Mouse (Mus musculus) hindbrain, embryonic 15.5 days (tissue): ENCODE measurements around the gene Cdk19. TPM values are rescaled to one million over a fixed set of nuclear protein-coding genes. Genes with fewer than 3 reads are reported as not detected.
"Not testable (repeated sequence)": the region's sequence is repeated elsewhere in the genome, so short reads cannot be mapped to it uniquely, and the experiment has no call there.

Experiments used
- ATAC-seq: fragments of 200-750 bp; cut with Nextera tagmentation; 2 replicates; pipeline ENCODE4 v1.8.0; 2017; ENCODE audit warnings: low read depth, moderate number of reproducible peaks, moderate TSS enrichment; ENCODE audit not compliant: low FRiP score
- H3K27ac ChIP-seq: fragments of 300-500 bp; sonication (generic); replicated peaks from 2 replicates; pipeline ENCODE4 v1.5.1; 2015; ENCODE audit warnings: mild to moderate bottlenecking, inconsistent platforms
- H3K27me3 ChIP-seq: fragments of 300-500 bp; sonication (generic); 2 replicates; pipeline ENCODE4 v1.6.1; 2015; ENCODE audit warnings: control low read depth, inconsistent platforms
- H3K36me3 ChIP-seq: fragments of 300-500 bp; sonication (generic); 2 replicates; pipeline ENCODE4 v1.6.1; 2015; ENCODE audit warnings: control low read depth, inconsistent platforms
- H3K4me1 ChIP-seq: fragments of 300-500 bp; sonication (generic); replicated peaks from 2 replicates; pipeline ENCODE4 v1.6.1; 2015; ENCODE audit warnings: control low read depth, inconsistent platforms
- H3K4me2 ChIP-seq: fragments of 300-500 bp; sonication (generic); 2 replicates; pipeline ENCODE4 v1.6.1; 2015; ENCODE audit warnings: moderate library complexity, mild to moderate bottlenecking, inconsistent platforms
- H3K4me3 ChIP-seq: fragments of 300-500 bp; sonication (generic); 2 replicates; pipeline ENCODE4 v1.5.1; 2015; ENCODE audit warnings: mild to moderate bottlenecking, inconsistent platforms
- H3K9ac ChIP-seq: fragments of 300-500 bp; sonication (generic); 2 replicates; pipeline ENCODE4 v1.6.1; 2015; ENCODE audit warnings: inconsistent platforms
- H3K9me3 ChIP-seq: fragments of 300-500 bp; sonication (generic); 2 replicates; pipeline ENCODE4 v1.6.1; 2016; ENCODE audit warnings: control low read depth, inconsistent platforms
- WGBS: fragments of 180-500 bp; shearing (Covaris S2); methylation state at CpG from one replicate; pipeline ENCODE4 v1.1.7; 2015; 5-methylcytosine and 5-hydroxymethylcytosine counted together
- polyA plus RNA-seq: library from polyadenylated mRNA; unstranded; fragments of >200 nt; fragmentation: Nextera tagmentation; extraction: Ambion mirVana; gene quantifications from 2 replicates; pipeline ENCODE4 v1.2.1, GENCODE M21; 2015

The Cdk19 gene
- polyA plus RNA-seq: 10.4 and 11.7 TPM in 2 replicates

DNA sequence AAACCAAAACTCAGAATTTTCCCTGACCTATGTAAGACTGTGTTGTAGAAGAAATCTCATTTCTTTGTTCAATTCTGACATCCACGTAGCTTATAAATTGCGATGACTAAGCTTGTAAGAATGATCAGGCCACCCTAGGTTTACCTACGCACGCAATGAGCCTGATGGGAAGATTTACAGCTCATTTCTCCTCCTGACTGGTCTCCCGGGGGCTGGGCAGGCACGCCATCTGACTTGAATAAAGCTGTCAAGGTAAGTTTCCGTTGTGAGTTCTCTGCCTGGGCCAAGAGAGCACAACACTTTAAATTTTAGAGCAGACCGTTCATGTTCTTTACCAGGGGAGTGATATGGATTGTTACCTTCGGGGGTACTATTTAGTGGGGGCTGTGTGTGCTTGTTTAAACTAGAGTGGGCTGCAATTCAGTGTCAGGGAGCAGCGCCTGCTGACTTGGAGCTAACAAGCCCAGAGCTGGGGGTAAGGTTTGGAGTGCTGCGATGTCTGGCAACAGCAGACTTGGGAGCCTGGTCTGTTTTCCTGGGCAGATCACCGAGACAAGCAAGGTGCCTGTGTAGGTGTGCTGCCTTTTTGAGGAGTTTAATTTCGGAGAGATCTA, at the start of gene Cdk19:
Gene Cdk19 (plus strand): TSS at position 214 of the 614 bp plus-strand sequence.
- H3K36me3 ChIP-seq: no peaks in the 10 kb centered on the region
- no peak for ATAC-seq
- no peak within 1 kb of the TSS for H3K9ac ChIP-seq
- no peaks in the 10 kb centered on the region for H3K9me3 ChIP-seq
- no peak within 1 kb of the TSS for H3K27ac ChIP-seq
- H3K4me3 ChIP-seq: no peak within 1 kb of the TSS
- H3K27me3 ChIP-seq: no peaks in the 10 kb centered on the region
- WGBS: 45% methylated on average over 13 of the region's 13 CpGs
- H3K4me2 ChIP-seq: no peak within 1 kb of the TSS
- H3K4me1 ChIP-seq: no peaks in the 10 kb centered on the region

DNA sequence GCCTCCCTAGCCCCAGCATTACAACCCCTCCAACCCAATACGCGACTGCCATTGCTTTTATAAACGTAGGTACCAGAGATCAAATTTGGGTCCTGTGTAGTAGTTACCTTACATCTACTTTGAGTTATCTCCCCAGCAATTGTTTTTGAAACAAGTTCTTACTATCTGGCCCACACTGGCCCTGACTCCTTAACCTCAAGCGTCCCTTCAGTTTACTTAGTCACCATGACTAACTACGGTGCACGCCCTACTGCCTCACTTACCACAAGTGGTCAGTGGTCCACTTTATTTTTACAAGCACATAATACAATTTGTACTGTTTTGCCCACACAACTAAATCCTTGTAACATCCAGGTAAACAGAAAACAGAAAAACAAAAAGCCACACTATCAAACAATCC, 46.7 kb upstream of the Cdk19 start:
- 97% methylated on average over 6 of the region's 6 CpGs for WGBS
- Histone ChIP-seq H3K4me2 (no peak overlapping the region), H3K27ac (no peak overlapping the region), H3K36me3 (peaks cover 24% of the 10 kb centered on the region), H3K4me3 (no peak overlapping the region), H3K9me3 (no peaks in the 10 kb centered on the region), H3K27me3 (no peaks in the 10 kb centered on the region), H3K9ac (no peak overlapping the region), H3K4me1 (peaks cover 7% of the 10 kb centered on the region; the same call in 1 of the 2 replicates)
- ATAC-seq: no peak

GRCm38 (mm10) chr10:40300648-40301171, 38.7 kb upstream of the Cdk19 start:
- WGBS: under 1% methylated on average over 36 of the region's 36 CpGs
- H3K4me3 ChIP-seq: peak overlapping the region; percentile 97
- no peaks in the 10 kb centered on the region for H3K36me3 ChIP-seq
- H3K4me1 ChIP-seq: peaks cover 37% of the 10 kb centered on the region
- peak; percentile 75 for ATAC-seq
- peak overlapping the region; percentile 87 for H3K27ac ChIP-seq
- H3K27me3 ChIP-seq: no peaks in the 10 kb centered on the region
- peak overlapping the region; percentile 84 for H3K4me2 ChIP-seq
- peak overlapping the region; percentile 78 for H3K9ac ChIP-seq
- H3K9me3 ChIP-seq: no peaks in the 10 kb centered on the region

- ATAC-seq: peak; percentile 24
- Histone ChIP-seq H3K27ac (peak overlapping the region; percentile 87), H3K4me3 (peak overlapping the region; percentile 97), H3K4me2 (peak overlapping the region; percentile 84), H3K4me1 (peaks cover 37% of the 10 kb centered on the region), H3K9ac (peak overlapping the region; percentile 78)
- not testable (repeated sequence) for H3K27me3 ChIP-seq, H3K9me3 ChIP-seq, H3K36me3 ChIP-seq
- WGBS: under 1% methylated on average over 60 of the region's 91 CpGs
These were observed 37.9 kb upstream of the Cdk19 start for GRCm38 (mm10) chr10:40301181-40302075.

DNA sequence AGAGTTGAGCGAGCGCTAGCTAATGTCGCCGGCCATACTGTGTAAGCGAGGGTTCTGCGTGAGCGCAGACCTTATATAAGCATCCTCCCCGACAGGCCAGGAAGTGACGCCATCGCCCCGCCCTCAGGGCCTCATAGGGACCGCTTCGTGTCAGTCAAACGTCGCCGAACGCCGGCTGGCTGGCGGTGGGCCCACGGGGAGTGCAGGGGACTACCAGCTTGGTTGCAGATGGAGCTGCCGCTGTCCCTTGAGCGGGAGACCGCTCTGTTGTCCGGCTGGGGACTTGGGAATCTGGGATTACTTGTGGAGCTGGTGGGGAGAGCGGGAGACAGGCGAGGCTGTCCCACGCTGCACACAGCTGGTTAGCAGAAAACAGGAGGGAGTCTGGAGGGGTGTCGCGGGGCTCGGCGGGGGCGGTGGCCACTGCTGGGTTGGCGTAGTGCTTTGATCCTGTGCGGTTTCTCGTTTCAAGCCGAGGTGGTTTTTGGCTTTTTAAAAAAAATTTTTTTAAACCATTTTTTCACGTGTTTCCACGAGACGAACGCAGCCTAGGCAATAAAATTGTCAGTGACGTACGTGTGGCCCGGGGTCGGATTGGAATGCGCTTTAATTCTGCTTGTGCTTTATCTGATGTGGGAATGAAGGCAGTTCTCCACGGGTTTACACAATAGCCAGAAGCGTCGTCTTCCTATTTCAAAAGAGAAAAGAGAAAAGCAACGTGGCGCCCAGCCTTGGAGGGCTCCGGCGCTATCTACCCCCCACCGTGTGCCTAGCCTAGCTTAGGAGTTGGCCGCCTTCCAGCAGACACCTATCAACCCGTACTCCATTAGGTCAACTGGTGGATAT, 37.0 kb upstream of the Cdk19 start, which contains the start of gene Amd1:
Gene Amd1 (minus strand): TSS at position 47 of the 846 bp plus-strand sequence.
- H3K4me2 ChIP-seq: peak within 1 kb of the TSS; percentile 88
- H3K36me3 ChIP-seq: no peaks in the 10 kb centered on the region
- no peaks in the 10 kb centered on the region for H3K27me3 ChIP-seq
- peak; percentile 98 for ATAC-seq
- no peaks in the 10 kb centered on the region for H3K9me3 ChIP-seq
- peaks cover 30% of the 10 kb centered on the region for H3K4me1 ChIP-seq
- peak within 1 kb of the TSS; percentile 99 for H3K27ac ChIP-seq
- WGBS: under 1% methylated on average over 55 of the region's 55 CpGs
- H3K9ac ChIP-seq: peak within 1 kb of the TSS; percentile 87
- peak within 1 kb of the TSS; percentile 97 for H3K4me3 ChIP-seq

DNA sequence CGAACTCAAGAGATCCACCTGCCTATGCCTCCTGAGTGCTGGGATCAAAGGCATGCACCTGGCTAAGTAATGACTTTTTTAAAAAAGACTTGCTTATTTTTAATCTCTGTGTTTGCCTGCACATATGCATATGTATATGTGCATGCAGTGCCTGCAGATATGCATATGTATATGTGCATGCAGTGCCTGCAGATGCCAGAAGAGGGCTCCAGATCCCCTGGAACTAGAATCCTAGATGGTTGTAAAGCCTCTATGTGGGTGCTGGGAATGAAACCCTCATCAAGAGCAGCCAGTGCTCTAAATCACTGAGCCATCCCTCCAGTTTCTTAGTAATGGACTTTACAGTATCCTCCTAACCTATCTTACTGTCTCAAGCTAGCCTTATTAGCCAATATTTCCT, 33.4 kb upstream of the Cdk19 start:
- no peaks in the 10 kb centered on the region for H3K9me3 ChIP-seq
- no peak overlapping the region for H3K4me2 ChIP-seq
- H3K27me3 ChIP-seq: no peaks in the 10 kb centered on the region
- no peak overlapping the region for H3K4me3 ChIP-seq
- no peak overlapping the region for H3K27ac ChIP-seq
- H3K9ac ChIP-seq: no peak overlapping the region
- no peaks in the 10 kb centered on the region for H3K36me3 ChIP-seq
- 91% methylated on average over 1 of the region's 1 CpGs for WGBS
- ATAC-seq: no peak
- 0 out of 2 replicates have a peak, but pooled peaks cover 4% of the 10 kb centered on the region for H3K4me1 ChIP-seq

- Histone ChIP-seq H3K9me3 (no peaks in the 10 kb centered on the region), H3K9ac (no peak overlapping the region), H3K4me1 (0 out of 2 replicates have a peak, but pooled peaks cover 4% of the 10 kb centered on the region), H3K27ac (no peak overlapping the region), H3K4me2 (no peak overlapping the region), H3K36me3 (no peaks in the 10 kb centered on the region), H3K27me3 (no peaks in the 10 kb centered on the region), H3K4me3 (no peak overlapping the region)
- no peak for ATAC-seq
- 67% methylated on average over 4 of the region's 4 CpGs for WGBS
These were observed 31.4 kb upstream of the Cdk19 start for GRCm38 (mm10) chr10:40307826-40308583.

DNA sequence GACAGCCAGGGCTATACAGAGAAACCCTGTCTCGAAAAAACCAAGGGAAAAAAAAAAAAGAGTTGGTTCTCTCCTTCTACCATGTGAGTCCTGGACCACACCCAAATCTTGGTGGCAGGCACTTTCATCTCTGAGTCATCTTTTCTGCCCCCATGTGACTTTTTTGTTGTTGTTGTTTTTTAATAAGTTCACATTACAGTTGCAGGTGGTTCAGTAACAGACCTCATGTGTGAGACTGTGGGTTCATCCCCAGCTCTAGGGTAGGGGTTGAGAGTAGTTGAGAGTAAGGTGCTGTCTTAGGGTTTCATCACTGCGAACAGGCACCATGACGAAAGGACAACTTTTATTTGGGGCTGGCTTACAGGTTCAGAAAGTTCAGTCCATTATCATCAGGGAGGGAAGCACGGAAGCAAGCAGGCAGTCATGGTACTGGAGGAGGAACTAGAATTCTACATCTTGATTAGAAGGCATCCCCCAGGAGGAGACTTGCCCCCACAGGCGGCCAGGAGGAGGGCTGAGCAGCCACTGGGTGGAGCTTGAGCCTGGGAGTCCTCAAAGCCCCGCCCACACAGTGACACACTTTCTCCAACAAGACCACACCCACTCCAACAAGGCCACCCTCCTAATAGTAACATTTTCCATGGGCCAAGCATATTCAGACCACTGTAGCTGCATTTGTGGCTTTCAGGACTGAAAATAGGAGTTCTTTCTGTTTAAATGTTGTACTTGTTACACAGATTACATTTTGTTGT, 29.3 kb upstream of the Cdk19 start:
- no peaks in the 10 kb centered on the region for H3K9me3 ChIP-seq
- 57% methylated on average over 6 of the region's 6 CpGs for WGBS

DNA sequence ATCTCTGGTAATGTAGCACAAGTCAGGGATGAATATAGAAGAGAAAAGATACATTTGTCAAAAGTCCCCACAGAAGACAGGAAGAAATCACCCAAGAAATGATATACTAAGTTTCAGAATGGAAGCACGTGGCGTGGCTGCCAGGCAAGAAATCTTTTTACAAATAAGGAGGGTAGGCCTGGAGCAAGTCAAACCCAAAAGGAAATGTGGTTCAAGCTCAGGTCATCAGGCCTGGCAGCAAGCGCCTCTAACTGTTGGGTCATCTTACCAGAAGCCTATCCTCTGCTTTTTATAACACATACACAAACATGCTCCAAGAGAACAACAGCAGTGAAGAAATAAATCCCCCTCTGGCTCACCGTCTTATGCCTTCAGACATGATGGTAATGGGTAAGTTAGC, 26.6 kb upstream of the Cdk19 start:
- no peak for ATAC-seq
- H3K4me1 ChIP-seq: no peaks in the 10 kb centered on the region
- WGBS: 84% methylated on average over 4 of the region's 4 CpGs
- H3K9me3 ChIP-seq: no peaks in the 10 kb centered on the region
- no peak overlapping the region for H3K9ac ChIP-seq
- no peak overlapping the region for H3K4me3 ChIP-seq
- H3K27me3 ChIP-seq: no peaks in the 10 kb centered on the region
- H3K36me3 ChIP-seq: no peaks in the 10 kb centered on the region
- H3K4me2 ChIP-seq: no peak overlapping the region
- H3K27ac ChIP-seq: no peak overlapping the region

More for the DNA sequence above, 29.3 kb upstream of the Cdk19 start:
- Histone ChIP-seq H3K27ac (no peak overlapping the region), H3K27me3 (no peaks in the 10 kb centered on the region), H3K4me1 (no peaks in the 10 kb centered on the region), H3K9ac (no peak overlapping the region), H3K36me3 (no peaks in the 10 kb centered on the region), H3K4me2 (no peak overlapping the region), H3K4me3 (no peak overlapping the region)
- ATAC-seq: no peak

DNA sequence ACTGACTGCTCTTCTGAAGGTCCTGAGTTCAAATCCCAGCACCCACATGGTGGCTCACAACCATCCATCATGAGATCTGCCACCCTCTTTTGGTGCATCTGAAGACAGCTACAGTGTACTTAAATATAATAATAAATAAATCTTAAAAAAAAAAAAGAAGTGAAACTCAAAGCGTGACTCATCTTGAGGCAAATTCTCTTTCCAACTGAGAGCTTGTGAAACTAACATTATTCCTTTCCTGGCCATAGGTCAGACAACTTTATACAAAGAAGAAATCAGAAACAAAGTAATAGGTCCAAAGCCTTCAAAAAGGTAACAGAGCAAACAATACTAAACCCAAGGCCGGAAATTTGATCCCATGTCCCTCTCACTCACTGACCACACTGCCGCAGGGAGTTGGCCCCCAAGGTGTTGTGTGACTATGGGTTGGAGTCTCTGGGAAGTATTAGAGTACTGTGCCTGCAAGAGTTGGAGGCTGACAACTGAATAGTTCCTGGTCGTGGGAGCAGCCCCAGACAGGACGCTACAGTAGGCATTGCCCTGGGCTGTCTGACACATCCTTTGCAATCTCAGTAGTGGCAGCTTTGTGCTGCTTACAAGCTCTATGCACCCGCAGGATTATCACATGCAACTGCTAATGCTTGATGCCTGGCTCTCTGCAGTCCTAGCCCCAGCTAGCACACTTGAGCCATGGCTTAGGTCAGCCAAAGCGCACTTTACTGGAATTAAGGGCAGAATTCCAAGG, 22.4 kb upstream of the Cdk19 start:
- H3K4me3 ChIP-seq: no peak overlapping the region
- H3K36me3 ChIP-seq: no peaks in the 10 kb centered on the region
- H3K4me2 ChIP-seq: no peak overlapping the region
- ATAC-seq: no peak
- H3K9me3 ChIP-seq: no peaks in the 10 kb centered on the region
- H3K9ac ChIP-seq: no peak overlapping the region
- no peaks in the 10 kb centered on the region for H3K4me1 ChIP-seq
- H3K27ac ChIP-seq: no peak overlapping the region
- 73% methylated on average over 7 of the region's 7 CpGs for WGBS
- H3K27me3 ChIP-seq: no peaks in the 10 kb centered on the region
